Mouse (Mus musculus): ENCODE data around the gene Cercam. TPM values are rescaled to one million over a fixed set of nuclear protein-coding genes. Genes with fewer than 3 reads are reported as not detected.

The Cercam gene
- polyA plus RNA-seq, 1 experiment: 10.8 TPM

DNA sequence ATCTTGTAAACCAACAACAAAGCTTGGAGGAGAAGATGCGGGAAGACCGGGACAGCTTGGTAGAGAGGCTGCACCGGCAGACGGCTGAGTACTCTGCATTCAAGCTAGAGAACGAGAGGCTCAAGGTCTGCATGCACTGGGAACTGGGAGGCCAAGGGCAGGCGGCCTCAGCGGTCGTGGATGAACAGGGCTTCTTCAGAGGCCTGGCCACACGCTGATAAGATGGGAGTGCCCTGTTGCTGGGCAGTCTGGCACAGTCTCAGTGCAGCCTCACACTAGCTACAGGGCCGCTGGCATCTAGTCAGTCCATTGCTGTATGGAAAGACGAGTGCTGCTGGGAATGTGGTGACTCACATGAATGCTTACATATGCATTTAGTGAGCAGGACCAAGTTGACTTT lies 48.7 kb downstream of the Cercam start:
- no peak overlapping the region for H3ac ChIP-seq (ENCODE audit: control insufficient read depth, insufficient read length)
- H3K4me2 ChIP-seq (ENCODE audit: low read depth): no peak overlapping the region
- TF ChIP-seq MYOD1 (IDR thresholded peaks at IDR 0.05; ENCODE audit: control insufficient read depth in 1 of 3, insufficient read length in 2 of 3, low read depth in 2 of 3): no peak
- no peak for TF ChIP-seq SRF (IDR thresholded peaks at IDR 0.05; ENCODE audit: control insufficient read depth, insufficient read length, low read depth)
- TF ChIP-seq MAX (IDR thresholded peaks at IDR 0.05; ENCODE audit: low read depth): no peak
- TF ChIP-seq REST (IDR thresholded peaks at IDR 0.05; ENCODE audit: insufficient read depth, insufficient read length): no peak
- TF ChIP-seq POLR2A (IDR thresholded peaks at IDR 0.05; ENCODE audit: insufficient read length, low read depth): no peak
- TF ChIP-seq MYOG (IDR thresholded peaks at IDR 0.05; ENCODE audit: control insufficient read depth in 1 of 3, insufficient read depth in 1 of 3, insufficient read length in 2 of 3, low read depth in 2 of 3): no peak
- TF ChIP-seq USF1 (IDR thresholded peaks at IDR 0.05; ENCODE audit: low read depth): no peak
- no peak for TF ChIP-seq E2F4 (IDR thresholded peaks at IDR 0.05; ENCODE audit: insufficient read depth)
- TF ChIP-seq TCF3 (IDR thresholded peaks at IDR 0.05; ENCODE audit: insufficient read length, low read depth): no peak
- TF ChIP-seq CEBPB (IDR thresholded peaks at IDR 0.05; ENCODE audit: insufficient read depth, poor library complexity, severe bottlenecking): no peak
- no peak for TF ChIP-seq TCF12 (IDR thresholded peaks at IDR 0.05; ENCODE audit: insufficient read depth, poor library complexity, severe bottlenecking)
- H3K27me3 ChIP-seq (ENCODE audit: control insufficient read depth, insufficient read depth, insufficient read length): no peaks in the 10 kb centered on the region
- no peaks in the 10 kb centered on the region for H3K79me2 ChIP-seq (ENCODE audit: control insufficient read depth, insufficient read depth)
- H3K4me3 ChIP-seq: no peak overlapping the region
- H3K36me3 ChIP-seq (ENCODE audit: control insufficient read depth, insufficient read depth): peaks cover 21% of the 10 kb centered on the region

DNA sequence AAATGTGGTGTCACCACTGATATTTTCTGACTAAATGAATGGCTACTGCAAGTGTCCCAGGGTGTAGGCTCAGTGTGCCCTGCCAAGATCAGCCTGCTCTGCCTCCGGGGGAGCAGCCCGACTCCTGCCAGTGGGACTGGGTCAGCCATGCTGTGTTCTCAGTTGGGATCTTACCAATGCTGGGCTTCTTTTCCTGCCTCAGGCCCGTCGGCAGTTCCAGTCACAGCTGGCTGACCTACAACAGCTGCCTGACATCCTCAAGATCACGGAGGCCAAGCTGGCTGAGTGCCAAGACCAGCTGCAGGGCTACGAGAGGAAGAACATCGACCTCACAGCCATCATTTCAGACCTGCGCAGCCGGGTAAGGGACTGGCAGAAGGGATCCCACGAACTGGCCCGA lies 53.0 kb downstream of the Cercam start:
- Histone ChIP-seq H3K4me3 (no peak overlapping the region), H3K79me2 (ENCODE audit: control insufficient read depth, insufficient read depth) (no peaks in the 10 kb centered on the region), H3K27me3 (ENCODE audit: control insufficient read depth, insufficient read depth, insufficient read length) (no peaks in the 10 kb centered on the region), H3K36me3 (ENCODE audit: control insufficient read depth, insufficient read depth) (peaks cover 25% of the 10 kb centered on the region), H3ac (ENCODE audit: control insufficient read depth, insufficient read length) (no peak overlapping the region), H3K4me2 (ENCODE audit: low read depth) (no peak overlapping the region)
- TF ChIP-seq MAX (IDR thresholded peaks at IDR 0.05; ENCODE audit: low read depth) (no peak), SRF (IDR thresholded peaks at IDR 0.05; ENCODE audit: control insufficient read depth, insufficient read length, low read depth) (no peak), E2F4 (IDR thresholded peaks at IDR 0.05; ENCODE audit: insufficient read depth) (no peak), REST (IDR thresholded peaks at IDR 0.05; ENCODE audit: insufficient read depth, insufficient read length) (no peak), MYOG (IDR thresholded peaks at IDR 0.05; ENCODE audit: control insufficient read depth in 1 of 3, insufficient read depth in 1 of 3, insufficient read length in 2 of 3, low read depth in 2 of 3) (peak in 1 of 3 experiments; percentile 18), POLR2A (IDR thresholded peaks at IDR 0.05; ENCODE audit: insufficient read length, low read depth) (no peak), MYOD1 (IDR thresholded peaks at IDR 0.05; ENCODE audit: control insufficient read depth in 1 of 3, insufficient read length in 2 of 3, low read depth in 2 of 3) (peak in 1 of 3 experiments; percentile 5)

DNA sequence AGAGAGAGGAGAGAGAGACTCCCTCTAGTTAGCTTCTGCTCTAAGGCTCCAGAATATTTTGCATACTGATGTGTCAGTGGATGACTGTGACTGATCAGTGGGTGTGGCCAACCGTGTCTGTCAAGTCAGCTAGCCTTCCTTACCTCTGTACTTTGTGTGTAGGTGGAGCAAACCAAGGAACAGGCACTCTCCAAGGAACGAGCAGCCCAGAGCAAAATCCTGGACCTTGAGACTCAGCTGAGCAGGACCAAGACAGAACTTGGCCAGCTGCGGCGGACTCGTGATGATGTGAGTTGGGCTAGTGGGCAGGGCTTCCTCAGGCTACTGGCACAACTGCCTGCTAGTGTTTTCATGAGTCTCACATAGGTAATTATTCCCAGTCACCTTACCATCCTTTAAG lies 57.6 kb downstream of the Cercam start:
- Histone ChIP-seq H3K4me3 (no peak overlapping the region), H3K4me2 (ENCODE audit: low read depth) (no peak overlapping the region), H3K27me3 (ENCODE audit: control insufficient read depth, insufficient read depth, insufficient read length) (no peaks in the 10 kb centered on the region), H3ac (ENCODE audit: control insufficient read depth, insufficient read length) (no peak overlapping the region), H3K79me2 (ENCODE audit: control insufficient read depth, insufficient read depth) (no peaks in the 10 kb centered on the region), H3K36me3 (ENCODE audit: control insufficient read depth, insufficient read depth) (peaks cover 44% of the 10 kb centered on the region)
- no peak for TF ChIP-seq USF1 (IDR thresholded peaks at IDR 0.05; ENCODE audit: low read depth)
- no peak for TF ChIP-seq SRF (IDR thresholded peaks at IDR 0.05; ENCODE audit: control insufficient read depth, insufficient read length, low read depth)
- no peak for TF ChIP-seq POLR2AphosphoS2 (IDR thresholded peaks at IDR 0.05; ENCODE audit: insufficient read length, low read depth)
- no peak for TF ChIP-seq MYOD1 (IDR thresholded peaks at IDR 0.05; ENCODE audit: control insufficient read depth in 1 of 3, insufficient read length in 2 of 3, low read depth in 2 of 3)
- TF ChIP-seq POLR2A (IDR thresholded peaks at IDR 0.05; ENCODE audit: insufficient read length, low read depth): no peak
- no peak for TF ChIP-seq TCF12 (IDR thresholded peaks at IDR 0.05; ENCODE audit: insufficient read depth, poor library complexity, severe bottlenecking)
- TF ChIP-seq TCF3 (IDR thresholded peaks at IDR 0.05; ENCODE audit: insufficient read length, low read depth): no peak
- no peak for TF ChIP-seq E2F4 (IDR thresholded peaks at IDR 0.05; ENCODE audit: insufficient read depth)
- TF ChIP-seq CEBPB (IDR thresholded peaks at IDR 0.05; ENCODE audit: insufficient read depth, poor library complexity, severe bottlenecking): no peak
- no peak for TF ChIP-seq REST (IDR thresholded peaks at IDR 0.05; ENCODE audit: insufficient read depth, insufficient read length)
- TF ChIP-seq MYOG (IDR thresholded peaks at IDR 0.05; ENCODE audit: control insufficient read depth in 1 of 3, insufficient read depth in 1 of 3, insufficient read length in 2 of 3, low read depth in 2 of 3): no peak
- TF ChIP-seq MAX (IDR thresholded peaks at IDR 0.05; ENCODE audit: low read depth): no peak

DNA sequence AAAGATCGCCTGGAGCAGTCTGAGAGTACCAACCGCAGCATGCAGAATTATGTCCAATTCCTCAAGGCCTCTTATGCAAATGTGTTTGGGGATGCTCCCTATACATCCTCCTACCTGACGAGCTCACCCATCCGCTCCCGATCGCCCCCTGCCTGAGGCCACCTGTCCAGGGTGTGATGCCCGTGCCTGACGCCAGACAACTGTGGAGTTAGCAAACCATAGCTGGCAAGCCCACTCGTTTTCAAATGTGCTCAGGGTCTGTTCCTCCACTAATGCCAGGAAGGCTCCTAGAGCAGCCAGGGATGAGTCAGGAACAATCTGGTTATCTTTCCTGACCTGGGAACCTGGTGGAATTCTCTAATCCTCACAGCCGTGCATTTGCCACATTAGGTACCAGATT lies 61.5 kb downstream of the Cercam start:
- H3K4me3 ChIP-seq: no peak overlapping the region
- no peak overlapping the region for H3K4me2 ChIP-seq (ENCODE audit: low read depth)
- TF ChIP-seq REST (IDR thresholded peaks at IDR 0.05; ENCODE audit: insufficient read depth, insufficient read length): no peak
- TF ChIP-seq MYOD1 (IDR thresholded peaks at IDR 0.05; ENCODE audit: control insufficient read depth in 1 of 3, insufficient read length in 2 of 3, low read depth in 2 of 3): no peak
- TF ChIP-seq E2F4 (IDR thresholded peaks at IDR 0.05; ENCODE audit: insufficient read depth): no peak
- TF ChIP-seq MYOG (IDR thresholded peaks at IDR 0.05; ENCODE audit: control insufficient read depth in 1 of 3, insufficient read depth in 1 of 3, insufficient read length in 2 of 3, low read depth in 2 of 3): no peak
- no peak for TF ChIP-seq CEBPB (IDR thresholded peaks at IDR 0.05; ENCODE audit: insufficient read depth, poor library complexity, severe bottlenecking)
- no peak for TF ChIP-seq USF1 (IDR thresholded peaks at IDR 0.05; ENCODE audit: low read depth)
- TF ChIP-seq TCF3 (IDR thresholded peaks at IDR 0.05; ENCODE audit: insufficient read length, low read depth): no peak
- no peak for TF ChIP-seq MAX (IDR thresholded peaks at IDR 0.05; ENCODE audit: low read depth)
- TF ChIP-seq TCF12 (IDR thresholded peaks at IDR 0.05; ENCODE audit: insufficient read depth, poor library complexity, severe bottlenecking): no peak
- no peak for TF ChIP-seq POLR2A (IDR thresholded peaks at IDR 0.05; ENCODE audit: insufficient read length, low read depth)
- TF ChIP-seq SRF (IDR thresholded peaks at IDR 0.05; ENCODE audit: control insufficient read depth, insufficient read length, low read depth): no peak
- no peak for TF ChIP-seq POLR2AphosphoS2 (IDR thresholded peaks at IDR 0.05; ENCODE audit: insufficient read length, low read depth)
- peaks cover 24% of the 10 kb centered on the region for H3K36me3 ChIP-seq (ENCODE audit: control insufficient read depth, insufficient read depth)
- no peaks in the 10 kb centered on the region for H3K79me2 ChIP-seq (ENCODE audit: control insufficient read depth, insufficient read depth)
- H3ac ChIP-seq (ENCODE audit: control insufficient read depth, insufficient read length): no peak overlapping the region
- no peaks in the 10 kb centered on the region for H3K27me3 ChIP-seq (ENCODE audit: control insufficient read depth, insufficient read depth, insufficient read length)

Data from myocyte (in vitro differentiated cells).